24 mouse cellular contexts compared by ENCODE assay signal in the genomic region with DNA sequence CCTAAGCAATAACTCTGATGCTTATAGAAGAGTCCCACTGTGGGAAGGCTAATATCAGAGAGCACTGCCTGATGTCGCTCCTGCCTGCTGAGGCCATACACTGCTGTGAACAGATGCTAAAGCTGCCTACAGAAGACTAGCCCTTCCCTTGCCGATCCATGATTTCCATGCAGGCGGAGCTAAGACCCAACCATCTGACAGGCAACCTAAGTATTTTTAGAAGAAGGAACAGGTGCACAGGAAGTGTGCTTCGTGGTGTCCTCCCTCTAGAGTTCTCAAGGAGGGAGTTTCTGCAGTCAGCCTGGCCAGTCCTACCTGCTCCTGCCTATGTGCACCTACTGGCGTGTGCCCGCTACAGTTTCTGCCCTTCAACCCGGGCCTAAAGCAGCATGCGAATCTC.
DNase-seq lines count a peak whose midpoint lies in the region; ATAC-seq and TF ChIP-seq lines count a peak whose summit lies in the region.
"Had no signal": no experiment of that assay in that cellular context is flagged by ENCODE, and none has a peak within 500 bp of the region (broad histone marks: within the 10 kb centered on the region; RNA-seq: fewer than 3 reads in every experiment).

No protein-coding gene starts in this region.

- H3K4me1 ChIP-seq in hindbrain, embryonic 16.5 days (ENCODE audit: control insufficient read depth, insufficient read depth, low read depth, low read length) = no peaks in the 10 kb centered on the region
- no peaks in the 10 kb centered on the region for H3K4me1 ChIP-seq in hindbrain, embryonic 14.5 days (replicated peaks; ENCODE audit: control insufficient read depth, insufficient read depth, low read length)
- H3K4me1 ChIP-seq: hindbrain, embryonic 12.5 days; limb, embryonic 12.5 days; midbrain, embryonic 15.5 days; neural tube, embryonic 12.5 days; stomach, embryonic 15.5 days had no signal

- H3K27ac ChIP-seq in hindbrain, embryonic 16.5 days (ENCODE audit: low read depth, low read length) = no peak overlapping the region
- H3K27ac ChIP-seq in hindbrain, embryonic 14.5 days = no peak overlapping the region
- no peak overlapping the region for H3K27ac ChIP-seq in layer of hippocampus, adult 2 months
- H3K27ac ChIP-seq: hindbrain, embryonic 12.5 days; left cerebral cortex, adult 2 months; limb, embryonic 12.5 days; liver, embryonic 15.5 days; midbrain, embryonic 15.5 days; neural tube, embryonic 12.5 days; stomach, embryonic 15.5 days had no signal

- peak; percentile 37; the same call in 1 of the 2 replicates for ATAC-seq in hindbrain, embryonic 16.5 days
- ATAC-seq in hindbrain, embryonic 14.5 days (ENCODE audit: low FRiP score) = no peak
- ATAC-seq: activated CD4-positive, CD25-positive, alpha-beta regulatory T cell, adult 4 months; forebrain, postnatal 0 days; midbrain, embryonic 15.5 days had no signal

- H3K9me3 ChIP-seq in hindbrain, embryonic 16.5 days (ENCODE audit: control insufficient read depth, low read length) = no peaks in the 10 kb centered on the region
- no peaks in the 10 kb centered on the region for H3K9me3 ChIP-seq in hindbrain, embryonic 14.5 days (ENCODE audit: control insufficient read depth, low read length)
- H3K9me3 ChIP-seq: hindbrain, embryonic 12.5 days; limb, embryonic 12.5 days; liver, embryonic 15.5 days; midbrain, embryonic 15.5 days; neural tube, embryonic 12.5 days; stomach, embryonic 15.5 days had no signal

- no peak for DNase-seq in hindbrain, embryonic 14.5 days (ENCODE audit: low spot score)
- DNase-seq in cerebellum, adult 11-12 months = peak; percentile 77
- peak; percentile 79 for DNase-seq in cerebellum, adult 9-11 months
- peak; percentile 7 for DNase-seq in splenic B cell, adult 2 months (ENCODE audit: low read depth, low spot score)
- no peak for DNase-seq in layer of hippocampus, adult 2 months (ENCODE audit: low spot score in 2 of 2)
- DNase-seq in embryo, embryonic 9.5 days (ENCODE audit: extremely low spot score) = no peak
- DNase-seq: adrenal gland, adult 8-10 months; B cell, adult 2 months; forebrain, postnatal 0 days; kidney, adult 11 months; kidney, postnatal 14 days; lung, embryonic 14.5 days; lung, postnatal 14 days; thymus, postnatal 25 days had no signal

- 91% methylated on average over 8 of the region's 8 CpGs for WGBS in hindbrain, embryonic 16.5 days
- WGBS in hindbrain, embryonic 14.5 days = 93% methylated on average over 8 of the region's 8 CpGs

- H3K9ac ChIP-seq in hindbrain, embryonic 16.5 days (ENCODE audit: low read depth, low read length) = no peak overlapping the region
- no peak overlapping the region for H3K9ac ChIP-seq in hindbrain, embryonic 14.5 days
- H3K9ac ChIP-seq: forebrain, postnatal 0 days; hindbrain, embryonic 12.5 days; limb, embryonic 12.5 days; liver, embryonic 15.5 days; lung, embryonic 14.5 days; midbrain, embryonic 15.5 days; neural tube, embryonic 12.5 days; stomach, embryonic 15.5 days had no signal

- no peak for TF ChIP-seq CTCF in layer of hippocampus, adult 2 months (conservative IDR thresholded peaks at IDR 0.05)

- H3K27me3 ChIP-seq in hindbrain, embryonic 16.5 days (replicated peaks; ENCODE audit: control insufficient read depth, insufficient read depth, low read length) = no peaks in the 10 kb centered on the region
- no peaks in the 10 kb centered on the region for H3K27me3 ChIP-seq in hindbrain, embryonic 14.5 days (ENCODE audit: control insufficient read depth, insufficient read depth, low read length)
- H3K27me3 ChIP-seq in splenic B cell, adult 2 months (ENCODE audit: control insufficient read depth, insufficient read depth, low read length, poor library complexity, severe bottlenecking) = no peaks in the 10 kb centered on the region
- H3K27me3 ChIP-seq: hindbrain, embryonic 12.5 days; limb, embryonic 12.5 days; liver, embryonic 15.5 days; midbrain, embryonic 15.5 days; neural tube, embryonic 12.5 days; stomach, embryonic 15.5 days had no signal

- H3K36me3 ChIP-seq in hindbrain, embryonic 16.5 days (ENCODE audit: control insufficient read depth, insufficient read depth, low read length) = no peaks in the 10 kb centered on the region
- H3K36me3 ChIP-seq in hindbrain, embryonic 14.5 days (replicated peaks; ENCODE audit: control insufficient read depth, insufficient read depth) = no peaks in the 10 kb centered on the region
- peaks cover 14% of the 10 kb centered on the region for H3K36me3 ChIP-seq in splenic B cell, adult 2 months (ENCODE audit: control insufficient read depth, insufficient read depth, low read length, poor library complexity, severe bottlenecking)
- H3K36me3 ChIP-seq: midbrain, embryonic 15.5 days; neural tube, embryonic 12.5 days had no signal

- no peak overlapping the region for H3K4me2 ChIP-seq in hindbrain, embryonic 16.5 days (ENCODE audit: low read length)
- no peak overlapping the region for H3K4me2 ChIP-seq in hindbrain, embryonic 14.5 days (replicated peaks)
- H3K4me2 ChIP-seq: hindbrain, embryonic 12.5 days; limb, embryonic 12.5 days; liver, embryonic 15.5 days; lung, embryonic 14.5 days; midbrain, embryonic 15.5 days; neural tube, embryonic 12.5 days; stomach, embryonic 15.5 days had no signal

- H3K4me3 ChIP-seq in hindbrain, embryonic 16.5 days (ENCODE audit: low read length) = no peak overlapping the region
- no peak overlapping the region for H3K4me3 ChIP-seq in hindbrain, embryonic 14.5 days (replicated peaks; ENCODE audit: low read length)
- no peak overlapping the region for H3K4me3 ChIP-seq in layer of hippocampus, adult 2 months
- H3K4me3 ChIP-seq: erythroblast, embryonic 14.5 days; hindbrain, embryonic 12.5 days; left cerebral cortex, adult 2 months; limb, embryonic 12.5 days; liver, embryonic 15.5 days; midbrain, embryonic 15.5 days; neural tube, embryonic 12.5 days; stomach, embryonic 15.5 days had no signal

Comparison
In these comparisons a context has a peak if more than half of its experiments do, and no peak if none do; other contexts are left out.
1. DNase-seq: peak in cerebellum, adult 11-12 months (single experiment), cerebellum, adult 9-11 months (single experiment) and splenic B cell, adult 2 months (single experiment); none in hindbrain, embryonic 14.5 days (single experiment), layer of hippocampus, adult 2 months (0 of 2) and embryo, embryonic 9.5 days (single experiment).